Mouse (Mus musculus) spleen, adult 2 months (tissue): ENCODE results near the gene Ccdc130.

Source experiments
- CTCF ChIP-seq: fragments of 200-500 bp; IDR thresholded peaks from 2 replicates; pipeline ENCODE4 v1.5.1; 2011; ENCODE audit warnings: mild to moderate bottlenecking, inconsistent platforms; ENCODE audit not compliant: insufficient read depth, insufficient read length, insufficient replicate concordance; ENCODE audit errors: extremely low read depth
- POLR2A ChIP-seq: fragments of 200-500 bp; IDR thresholded peaks from 2 replicates; pipeline ENCODE4 v1.6.1; 2011; ENCODE audit warnings: low read depth, low read length, inconsistent platforms

GRCm38 (mm10) chr8:84273968-84274367 is 3.8 kb upstream of the Ccdc130 start:
- TF ChIP-seq POLR2A (no peak), CTCF (no peak)
